Mouse (Mus musculus) forebrain, embryonic 11.5 days (tissue): ENCODE measurements around the gene Lrrk1. TPM values are rescaled to one million over a fixed set of nuclear protein-coding genes. Genes with fewer than 3 reads are reported as not detected.

Experiments
- ATAC-seq: fragments of 200-750 bp; cut with Nextera tagmentation; replicated peaks from 2 replicates; pipeline ENCODE4 v1.8.0; 2017; ENCODE audit warnings: moderate TSS enrichment; ENCODE audit not compliant: low FRiP score
- DNase-seq: peaks from one replicate; pipeline ENCODE4 v3.0.0-alpha.2; 2017; ENCODE audit warnings: low spot score
- H3K27ac ChIP-seq: fragments of 300-500 bp; sonication (generic); 2 replicates; pipeline ENCODE4 v1.5.1; 2014; ENCODE audit warnings: low read depth, low read length
- H3K27me3 ChIP-seq: fragments of 300-500 bp; sonication (generic); 2 replicates; pipeline ENCODE4 v1.6.1; 2014; ENCODE audit warnings: mild to moderate bottlenecking, low read length, mixed read lengths; ENCODE audit not compliant: control insufficient read depth, insufficient read depth
- H3K36me3 ChIP-seq: fragments of 300-500 bp; sonication (generic); 2 replicates; pipeline ENCODE4 v1.6.1; 2014; ENCODE audit warnings: mild to moderate bottlenecking, low read length, moderate library complexity, mixed read lengths; ENCODE audit not compliant: control insufficient read depth, insufficient read depth
- H3K4me1 ChIP-seq: fragments of 300-500 bp; sonication (generic); replicated peaks from 2 replicates; pipeline ENCODE4 v1.6.1; 2014; ENCODE audit warnings: low read length, mixed read lengths; ENCODE audit not compliant: control insufficient read depth, insufficient read depth
- H3K4me2 ChIP-seq: fragments of 300-500 bp; sonication (generic); 2 replicates; pipeline ENCODE4 v1.6.1; 2014; ENCODE audit warnings: low read depth, mild to moderate bottlenecking, low read length, moderate library complexity, mixed read lengths; ENCODE audit not compliant: severe bottlenecking
- H3K4me3 ChIP-seq: fragments of 300-500 bp; sonication (generic); 2 replicates; pipeline ENCODE4 v1.5.1; 2014; ENCODE audit warnings: low read depth, low read length
- H3K9ac ChIP-seq: fragments of 300-500 bp; sonication (generic); 2 replicates; pipeline ENCODE4 v1.6.1; 2014; ENCODE audit warnings: low read length
- H3K9me3 ChIP-seq: fragments of 300-500 bp; sonication (generic); 2 replicates; pipeline ENCODE4 v1.6.1; 2016; ENCODE audit warnings: low read length, mixed read lengths; ENCODE audit not compliant: control insufficient read depth
- WGBS: fragments of 180-500 bp; shearing (Covaris S2); extraction: QIAGEN DNeasy Blood & Tissue Kit; methylation state at CpG from one replicate; pipeline ENCODE4 v1.1.7; 2014; 5-methylcytosine and 5-hydroxymethylcytosine counted together
- polyA plus RNA-seq: library from polyadenylated mRNA; unstranded; fragments of >200 nt; fragmentation: Nextera tagmentation; extraction: Ambion mirVana; gene quantifications from 2 replicates; pipeline ENCODE4 v1.2.1, GENCODE M21; 2014

Lrrk1 gene
- polyA plus RNA-seq, 1 experiment from 2014 or later: 3.3 TPM

DNA sequence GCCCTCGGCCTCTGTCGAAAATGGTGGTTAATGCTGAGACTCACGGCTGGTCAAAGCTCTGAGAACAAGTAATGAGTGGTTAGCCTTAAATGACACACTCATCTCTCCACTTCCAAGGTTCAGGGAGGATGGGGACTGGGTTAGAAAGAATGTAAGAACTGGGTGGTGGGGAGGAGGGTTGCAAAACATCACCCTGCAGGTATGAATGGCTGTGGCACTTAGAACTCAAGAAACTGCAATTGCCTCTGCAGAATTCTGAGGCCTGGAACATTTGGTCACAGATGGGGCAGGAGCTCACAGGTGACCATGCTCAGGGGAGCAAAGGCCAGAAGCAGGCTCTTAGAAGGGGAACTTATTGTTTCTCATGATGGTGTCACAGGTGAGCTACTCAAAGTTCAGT, 29.7 kb downstream of the Lrrk1 start:
- H3K27ac ChIP-seq: no peak overlapping the region
- no peaks in the 10 kb centered on the region; the same call in 1 of the 2 replicates for H3K9me3 ChIP-seq
- no peaks in the 10 kb centered on the region for H3K36me3 ChIP-seq
- H3K4me1 ChIP-seq: no peaks in the 10 kb centered on the region
- WGBS: 82% methylated on average over 3 of the region's 3 CpGs
- no peak for ATAC-seq
- no peak overlapping the region for H3K4me3 ChIP-seq
- no peak overlapping the region for H3K9ac ChIP-seq
- no peak for DNase-seq
- no peaks in the 10 kb centered on the region for H3K27me3 ChIP-seq
- no peak overlapping the region for H3K4me2 ChIP-seq

- no peaks in the 10 kb centered on the region for H3K27me3 ChIP-seq
- H3K9ac ChIP-seq: no peak overlapping the region
- H3K4me1 ChIP-seq: no peaks in the 10 kb centered on the region
- no peak for DNase-seq
- no peak overlapping the region for H3K4me2 ChIP-seq
- H3K4me3 ChIP-seq: no peak overlapping the region
- ATAC-seq: no peak
- no peaks in the 10 kb centered on the region; the same call in 1 of the 2 replicates for H3K9me3 ChIP-seq
- WGBS: 86% methylated on average over 8 of the region's 8 CpGs
- no peaks in the 10 kb centered on the region for H3K36me3 ChIP-seq
- no peak overlapping the region for H3K27ac ChIP-seq
Measured at GRCm38 (mm10) chr7:66355791-66356522, 32.2 kb downstream of the Lrrk1 start.

- Histone ChIP-seq H3K9me3 (no peaks in the 10 kb centered on the region), H3K4me1 (no peaks in the 10 kb centered on the region), H3K4me2 (no peak overlapping the region), H3K4me3 (no peak overlapping the region), H3K27me3 (no peaks in the 10 kb centered on the region), H3K36me3 (no peaks in the 10 kb centered on the region), H3K27ac (no peak overlapping the region), H3K9ac (no peak overlapping the region)
- DNase-seq (no peak), ATAC-seq (no peak)
- 69% methylated on average over 3 of the region's 3 CpGs for WGBS
Measured at GRCm38 (mm10) chr7:66354911-66355310, 33.2 kb downstream of the Lrrk1 start.

GRCm38 (mm10) chr7:66351074-66351473, 37.1 kb downstream of the Lrrk1 start:
- no peak for ATAC-seq
- no peak overlapping the region for H3K4me2 ChIP-seq
- H3K4me3 ChIP-seq: no peak overlapping the region
- no peaks in the 10 kb centered on the region for H3K4me1 ChIP-seq
- 90% methylated on average over 4 of the region's 4 CpGs for WGBS
- no peaks in the 10 kb centered on the region for H3K36me3 ChIP-seq
- H3K9ac ChIP-seq: no peak overlapping the region
- H3K27me3 ChIP-seq: no peaks in the 10 kb centered on the region
- DNase-seq: no peak
- no peaks in the 10 kb centered on the region for H3K9me3 ChIP-seq
- H3K27ac ChIP-seq: no peak overlapping the region

- DNase-seq: no peak
- Histone ChIP-seq H3K9ac (no peak overlapping the region), H3K27me3 (no peaks in the 10 kb centered on the region), H3K36me3 (no peaks in the 10 kb centered on the region), H3K27ac (no peak overlapping the region), H3K4me3 (no peak overlapping the region), H3K9me3 (no peaks in the 10 kb centered on the region), H3K4me2 (no peak overlapping the region), H3K4me1 (no peaks in the 10 kb centered on the region)
- 68% methylated on average over 11 of the region's 11 CpGs for WGBS
- no peak for ATAC-seq
Measured at GRCm38 (mm10) chr7:66349670-66350069, 38.5 kb downstream of the Lrrk1 start.

DNA sequence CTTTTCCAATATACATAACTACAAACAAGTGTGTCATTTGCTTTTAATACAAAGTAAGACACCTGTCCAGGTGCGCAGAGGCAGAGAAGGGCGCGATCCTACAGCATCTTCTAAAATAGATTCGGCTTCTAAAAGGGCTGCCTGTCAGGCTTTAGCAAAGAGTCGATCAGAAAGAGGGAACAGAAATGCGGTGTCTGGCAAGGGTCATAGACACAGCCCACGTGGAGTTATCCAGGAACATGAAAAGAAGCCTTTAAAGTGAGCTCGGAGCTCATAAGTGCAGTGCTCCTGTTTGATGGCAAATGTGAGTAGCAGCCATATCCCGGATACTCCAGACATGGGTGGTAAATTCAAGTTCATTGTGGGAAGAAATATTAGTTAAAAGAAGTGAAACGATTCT, 39.6 kb downstream of the Lrrk1 start:
- Histone ChIP-seq H3K4me3 (no peak overlapping the region), H3K4me2 (no peak overlapping the region), H3K9ac (no peak overlapping the region), H3K36me3 (no peaks in the 10 kb centered on the region), H3K27ac (no peak overlapping the region), H3K27me3 (no peaks in the 10 kb centered on the region), H3K9me3 (no peaks in the 10 kb centered on the region), H3K4me1 (no peaks in the 10 kb centered on the region)
- WGBS: 88% methylated on average over 10 of the region's 10 CpGs
- DNase-seq: no peak
- ATAC-seq: no peak

DNA sequence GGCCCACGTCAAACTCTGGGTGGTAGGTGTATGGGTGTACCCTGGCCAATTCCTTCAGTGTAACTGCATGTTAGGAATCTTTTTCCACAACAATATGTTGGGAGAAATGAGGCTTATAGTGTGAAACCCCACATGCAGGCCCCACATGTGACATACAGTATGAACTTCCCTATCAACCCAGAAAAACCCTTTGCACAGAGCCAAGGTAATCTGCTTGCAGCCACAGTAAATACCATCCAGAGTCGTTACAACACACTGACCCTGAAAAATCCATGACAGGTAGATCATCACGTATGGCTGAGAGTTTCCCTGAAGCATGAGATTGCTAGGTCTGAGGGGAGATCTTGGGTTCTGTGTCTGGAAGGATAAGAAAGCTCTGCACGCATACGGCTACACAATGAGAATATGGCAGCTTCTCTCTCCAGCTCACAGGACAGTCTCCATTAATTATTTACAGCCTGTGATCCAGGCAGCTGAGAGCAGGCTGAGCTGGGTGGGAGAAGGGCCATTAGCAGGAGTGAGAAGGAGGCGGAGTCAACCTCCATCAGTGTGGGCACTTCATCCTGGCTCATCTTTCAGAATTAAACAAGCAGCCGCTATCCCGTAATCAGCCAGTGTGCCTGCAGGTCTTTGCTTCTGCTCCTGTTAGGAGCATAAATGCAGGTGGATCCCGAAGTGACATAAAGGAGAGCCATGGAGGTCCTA, 41.0 kb downstream of the Lrrk1 start:
- Histone ChIP-seq H3K27me3 (no peaks in the 10 kb centered on the region), H3K4me3 (no peak overlapping the region), H3K27ac (0 out of 2 replicates have a peak overlapping the region, but pooled peaks have one; percentile 15), H3K9ac (no peak overlapping the region), H3K36me3 (no peaks in the 10 kb centered on the region), H3K9me3 (no peaks in the 10 kb centered on the region), H3K4me1 (no peaks in the 10 kb centered on the region), H3K4me2 (no peak overlapping the region)
- DNase-seq (peak; percentile 52), ATAC-seq (no peak)
- WGBS: 58% methylated on average over 9 of the region's 9 CpGs

DNA sequence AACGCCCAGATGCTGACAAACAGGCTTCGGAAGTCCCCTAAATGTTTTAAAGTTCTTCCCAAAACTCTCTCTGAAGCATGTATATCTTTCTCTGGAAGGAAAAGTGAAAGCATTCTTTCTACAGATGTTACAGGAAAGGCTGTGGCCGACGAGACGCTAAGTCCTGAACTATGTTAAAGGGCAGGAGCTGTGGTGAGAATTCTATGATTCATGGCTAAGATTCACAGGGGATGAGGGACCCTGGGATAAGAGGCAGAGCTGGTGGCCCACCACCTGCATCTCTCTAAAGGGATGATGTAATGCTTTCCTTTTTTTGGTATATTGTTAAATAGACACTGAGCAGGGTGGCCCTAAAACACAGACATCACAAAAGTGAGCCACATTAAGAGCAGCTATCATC, 44.8 kb downstream of the Lrrk1 start:
- no peak for DNase-seq
- Histone ChIP-seq H3K4me1 (no peaks in the 10 kb centered on the region; the same call in 1 of the 2 replicates), H3K4me3 (no peak overlapping the region), H3K9me3 (no peaks in the 10 kb centered on the region), H3K9ac (no peak overlapping the region), H3K27ac (no peak overlapping the region), H3K27me3 (no peaks in the 10 kb centered on the region), H3K4me2 (no peak overlapping the region), H3K36me3 (no peaks in the 10 kb centered on the region)
- no peak for ATAC-seq
- 92% methylated on average over 5 of the region's 5 CpGs for WGBS
